In genomic region chr2:135711049-135711924, GRCm38 (mm10) we compare ENCODE assay signal across 8 mouse cellular contexts. TPM values are rescaled to one million over a fixed set of nuclear protein-coding genes. Genes with fewer than 3 reads are reported as not detected.
DNase-seq lines count a peak whose midpoint lies in the region; ATAC-seq and TF ChIP-seq lines count a peak whose summit lies in the region.

No protein-coding gene starts in this region.

- peaks cover 29% of the 10 kb centered on the region for H3K4me1 ChIP-seq in lung, embryonic 16.5 days (replicated peaks; ENCODE audit: control insufficient read depth, insufficient read depth, low read length)
- peaks cover 10% of the 10 kb centered on the region for H3K4me1 ChIP-seq in lung, adult 2 months (ENCODE audit: control insufficient read depth, insufficient read depth, low read length)
- H3K4me1 ChIP-seq in forebrain, embryonic 12.5 days = peaks cover 36% of the 10 kb centered on the region
- H3K4me1 ChIP-seq in intestine, embryonic 15.5 days (replicated peaks) = peaks cover 10% of the 10 kb centered on the region; the same call in 1 of the 2 replicates
- peaks cover 6% of the 10 kb centered on the region; the same call in 1 of the 2 replicates for H3K4me1 ChIP-seq in neural tube, embryonic 11.5 days (ENCODE audit: control insufficient read depth, insufficient read depth, low read length)

- 17% methylated on average over 8 of the region's 8 CpGs for WGBS in lung, embryonic 16.5 days
- WGBS in lung, adult 2 months = 24% methylated on average over 8 of the region's 8 CpGs
- WGBS in forebrain, embryonic 12.5 days = 16% methylated on average over 8 of the region's 8 CpGs
- 49% methylated on average over 8 of the region's 8 CpGs for WGBS in intestine, embryonic 15.5 days
- 39% methylated on average over 8 of the region's 8 CpGs for WGBS in neural tube, embryonic 11.5 days

- no peaks in the 10 kb centered on the region for H3K27me3 ChIP-seq in lung, embryonic 16.5 days (ENCODE audit: control insufficient read depth, insufficient read depth, low read depth, low read length)
- no peaks in the 10 kb centered on the region for H3K27me3 ChIP-seq in forebrain, embryonic 12.5 days
- H3K27me3 ChIP-seq in intestine, embryonic 15.5 days (replicated peaks) = no peaks in the 10 kb centered on the region
- no peaks in the 10 kb centered on the region for H3K27me3 ChIP-seq in neural tube, embryonic 11.5 days (ENCODE audit: control insufficient read depth, insufficient read depth, low read length)

- no peak overlapping the region for H3K4me3 ChIP-seq in lung, embryonic 16.5 days (ENCODE audit: low read length)
- no peak overlapping the region for H3K4me3 ChIP-seq in lung, adult 2 months (replicated peaks; ENCODE audit: extremely low read depth, low read depth, low read length)
- peak overlapping the region; percentile 16; the same call in 1 of the 2 replicates for H3K4me3 ChIP-seq in forebrain, embryonic 12.5 days (replicated peaks)
- H3K4me3 ChIP-seq in intestine, embryonic 15.5 days (replicated peaks) = no peak overlapping the region
- no peak overlapping the region for H3K4me3 ChIP-seq in neural tube, embryonic 11.5 days (ENCODE audit: low read depth, low read length)

- H3K9me3 ChIP-seq in lung, embryonic 16.5 days (ENCODE audit: control insufficient read depth, low read length) = no peaks in the 10 kb centered on the region
- H3K9me3 ChIP-seq in forebrain, embryonic 12.5 days = no peaks in the 10 kb centered on the region
- no peaks in the 10 kb centered on the region for H3K9me3 ChIP-seq in intestine, embryonic 15.5 days
- no peaks in the 10 kb centered on the region for H3K9me3 ChIP-seq in neural tube, embryonic 11.5 days (ENCODE audit: control insufficient read depth, low read length)

- no peaks in the 10 kb centered on the region for H3K36me3 ChIP-seq in lung, embryonic 16.5 days (ENCODE audit: control insufficient read depth, insufficient read depth, low read length)
- H3K36me3 ChIP-seq in forebrain, embryonic 12.5 days (replicated peaks) = no peaks in the 10 kb centered on the region
- no peaks in the 10 kb centered on the region for H3K36me3 ChIP-seq in intestine, embryonic 15.5 days
- H3K36me3 ChIP-seq in neural tube, embryonic 11.5 days (ENCODE audit: control insufficient read depth, insufficient read depth, low read length) = no peaks in the 10 kb centered on the region

- H3K27ac ChIP-seq in lung, embryonic 16.5 days (ENCODE audit: low read length) = peak overlapping the region; percentile 95
- H3K27ac ChIP-seq in forebrain, embryonic 12.5 days = peak overlapping the region; percentile 84
- no peak overlapping the region for H3K27ac ChIP-seq in intestine, embryonic 15.5 days
- H3K27ac ChIP-seq in neural tube, embryonic 11.5 days (ENCODE audit: low read depth, low read length) = no peak overlapping the region

- peak; percentile 75 for ATAC-seq in lung, embryonic 16.5 days (ENCODE audit: low read depth)
- peak; percentile 91 for ATAC-seq in forebrain, embryonic 12.5 days (ENCODE audit: low FRiP score)
- peak; percentile 72 for ATAC-seq in intestine, embryonic 15.5 days
- peak; percentile 74 for ATAC-seq in neural tube, embryonic 11.5 days (ENCODE audit: insufficient read depth, low FRiP score, low TSS enrichment)
- ATAC-seq in erythroid progenitor cell, adult 5-6 weeks (replicated peaks; ENCODE audit: low FRiP score, poor library complexity, severe bottlenecking) = no peak

- peak overlapping the region; percentile 44 for H3K4me2 ChIP-seq in lung, embryonic 16.5 days (ENCODE audit: low read depth, low read length)
- peak overlapping the region; percentile 41 for H3K4me2 ChIP-seq in forebrain, embryonic 12.5 days
- 0 out of 2 replicates have a peak overlapping the region, but pooled peaks have one; percentile 14 for H3K4me2 ChIP-seq in intestine, embryonic 15.5 days (replicated peaks)
- H3K4me2 ChIP-seq in neural tube, embryonic 11.5 days (ENCODE audit: low read depth) = peak overlapping the region; percentile 29

- H3K9ac ChIP-seq in lung, embryonic 16.5 days (ENCODE audit: low read length) = peak overlapping the region; percentile 38
- H3K9ac ChIP-seq in forebrain, embryonic 12.5 days = no peak overlapping the region
- H3K9ac ChIP-seq in intestine, embryonic 15.5 days = no peak overlapping the region
- no peak overlapping the region; the same call in 1 of the 2 replicates for H3K9ac ChIP-seq in neural tube, embryonic 11.5 days (ENCODE audit: low read length)

- DNase-seq in lung, adult 2 months = no peak
- DNase-seq in neural tube, embryonic 11.5 days (ENCODE audit: low spot score) = peak; percentile 40
- DNase-seq in spleen, adult 18-20 months = no peak
- DNase-seq in thymus, postnatal 36 days = no peak

- no peak for TF ChIP-seq POLR2A in lung, adult 2 months (IDR thresholded peaks at IDR 0.05; ENCODE audit: borderline replicate concordance, extremely low read depth, low read depth, low read length)

- TF ChIP-seq CTCF in lung, adult 2 months (IDR thresholded peaks at IDR 0.05; ENCODE audit: insufficient read depth, low read length) = no peak

RNA-seq across cellular contexts. Expression of gene Plcb4, which starts 52.5 kb away (rescaled TPM):
- polyA plus RNA-seq in lung, embryonic 16.5 days (2015; fragmentation: Nextera tagmentation; extraction: Ambion mirVana) = 16.4 and 22.1 TPM in 2 replicates
- polyA plus RNA-seq in lung, adult 2 months (2012; rRNA removed) = 15.6 and 20.3 TPM in 2 replicates
- 21.2 and 23.5 TPM in 2 replicates for polyA plus RNA-seq in forebrain, embryonic 12.5 days (2016; fragmentation: Nextera tagmentation; extraction: Ambion mirVana)
- 12.7 and 12.9 TPM in 2 replicates for polyA plus RNA-seq in intestine, embryonic 15.5 days (2015; fragmentation: Nextera tagmentation; extraction: Ambion mirVana)
- 16.5 and 16.7 TPM in 2 replicates for polyA plus RNA-seq in neural tube, embryonic 11.5 days (2014; fragmentation: Nextera tagmentation; extraction: Ambion mirVana)
- 0.84 and 5.0 TPM in 2 replicates for total RNA-seq in erythroid progenitor cell, adult 5-6 weeks (2015; ENCODE audit: low replicate concordance)
- 1.2 and 3.0 TPM in 2 replicates for total RNA-seq in erythroid progenitor cell, adult 5-6 weeks (2017; ENCODE audit: low replicate concordance)

Comparison
In these comparisons a context has a peak if more than half of its experiments do, and no peak if none do; other contexts are left out.
1. H3K27ac ChIP-seq: peak in lung, embryonic 16.5 days (single experiment) and forebrain, embryonic 12.5 days (single experiment); none in intestine, embryonic 15.5 days (single experiment) and neural tube, embryonic 11.5 days (single experiment).
2. Peak in every context shown above with its lines, with median percentiles within 50 percentile points of each other: H3K4me2 ChIP-seq.